Mouse (Mus musculus) CH12.LX (cell line): Measurements from ENCODE around the gene Cldn9.

Source experiments
- CTCF ChIP-seq, 2 experiments: IDR thresholded peaks in 1 of 2; conservative IDR thresholded peaks in 1 of 2; 2 replicates each; pipeline ENCODE4 v1.5.1; 2011 to 2012; ENCODE audit warnings: low read depth in 2 of 2, low read length in 2 of 2, improper control_type of control experiment in 1 of 2, inconsistent platforms in 1 of 2, mild to moderate bottlenecking in 1 of 2, moderate library complexity in 1 of 2
- EP300 ChIP-seq: IDR thresholded peaks from 2 replicates; pipeline ENCODE4 v1.6.1; 2011; ENCODE audit warnings: low read length, improper control_type of control experiment
- KAT2A ChIP-seq: IDR thresholded peaks from 2 replicates; pipeline ENCODE4 v1.6.1; 2012; ENCODE audit warnings: low read length, improper control_type of control experiment, inconsistent platforms; ENCODE audit not compliant: insufficient replicate concordance
- POLR2A ChIP-seq: IDR thresholded peaks from 2 replicates; pipeline ENCODE4 v1.6.1; 2011; ENCODE audit warnings: low read depth, mild to moderate bottlenecking, improper control_type of control experiment, low read length
- ZC3H11A ChIP-seq: IDR thresholded peaks from 2 replicates; pipeline ENCODE4 v1.6.1; 2012; ENCODE audit warnings: low read depth, mild to moderate bottlenecking, inconsistent platforms, low read length, improper control_type of control experiment

DNA sequence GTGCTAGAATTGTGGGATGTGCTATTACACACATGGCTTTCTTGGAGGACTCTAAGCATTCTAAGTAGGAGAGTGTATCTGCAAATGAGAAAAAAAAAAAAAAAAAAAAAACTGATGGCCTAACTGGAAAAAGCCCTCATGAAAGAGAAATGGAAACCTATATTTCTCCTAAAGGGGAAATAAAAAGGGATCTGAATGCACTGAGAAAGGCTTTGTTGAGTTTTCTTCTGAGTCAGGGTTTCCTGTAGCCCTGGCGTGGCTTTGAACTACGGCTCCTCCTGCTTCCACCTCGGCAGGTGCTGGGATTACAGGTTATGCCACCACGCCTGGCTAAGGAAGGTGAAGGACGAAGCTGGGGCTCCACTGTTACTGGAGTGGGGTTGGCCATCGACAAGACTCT is 29.8 kb downstream of the Cldn9 start:
- TF ChIP-seq ZC3H11A: no peak
- TF ChIP-seq POLR2A: no peak
- no peak for TF ChIP-seq KAT2A
- no peak for TF ChIP-seq CTCF (conservative IDR thresholded peaks at IDR 0.05 in 1 of 2, IDR thresholded peaks at IDR 0.05 in 1 of 2; ENCODE audit: low read depth in 2 of 2, low read length in 2 of 2)
- no peak for TF ChIP-seq EP300
